Mouse (Mus musculus) c-Kit-positive CD71-positive TER-119-positive erythroid progenitor cells, embryonic 14.5 days (primary cell): ENCODE measurements around the gene Tagln.

Experiments used
- DNase-seq: peaks from one replicate; pipeline ENCODE4 v3.0.0-alpha.2; 2013; ENCODE audit warnings: low spot score

The Tagln gene

DNA sequence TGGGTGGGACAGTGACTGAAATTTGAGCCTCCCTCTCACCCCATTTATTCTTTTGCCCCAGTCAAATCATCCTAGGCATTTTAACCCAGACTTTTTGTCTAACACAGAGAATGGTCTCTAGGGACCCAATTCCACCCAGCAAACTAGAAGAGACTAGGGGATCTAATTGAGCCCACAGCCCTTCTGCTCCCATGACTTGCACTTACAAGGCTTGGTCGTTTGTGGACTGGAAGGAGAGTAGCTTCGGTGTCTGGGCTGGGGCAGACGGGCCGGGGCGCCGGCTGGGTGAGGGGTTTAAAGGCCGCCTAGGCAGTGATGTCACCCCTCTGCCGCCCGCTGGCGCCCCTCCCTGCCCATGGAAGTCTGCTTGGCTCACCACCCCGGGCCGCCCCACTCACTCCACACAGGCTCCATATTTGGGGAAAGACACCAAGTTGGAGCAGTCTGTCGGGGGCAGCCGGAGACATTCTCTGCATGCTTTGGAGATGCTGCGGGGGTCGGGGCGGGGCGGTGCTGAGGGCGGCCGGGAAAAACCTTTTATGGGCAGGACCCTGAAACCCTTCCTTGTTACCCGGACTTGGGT lies at the start of gene Tagln:
TSS of gene Tagln (minus strand) at position 431 of the 583 bp plus-strand sequence.
- DNase-seq = no peak

DNA sequence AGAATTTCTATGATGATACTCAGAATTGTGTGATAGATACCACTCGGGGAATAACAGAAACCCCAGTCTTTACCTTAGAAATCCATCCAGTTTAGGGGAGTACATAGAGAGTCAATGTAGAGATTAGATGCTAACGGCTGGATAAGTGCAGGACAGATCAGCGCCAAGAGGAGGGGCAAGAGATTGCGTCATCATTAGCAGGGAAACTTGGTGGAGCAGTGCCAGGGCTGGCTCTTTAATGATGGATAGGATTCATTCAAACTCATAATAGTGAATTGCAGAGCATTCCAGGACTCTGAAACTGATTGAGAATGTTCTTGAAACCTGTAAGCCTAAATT lies 49.3 kb upstream of the Tagln start:
- DNase-seq = peak; percentile 49

DNA sequence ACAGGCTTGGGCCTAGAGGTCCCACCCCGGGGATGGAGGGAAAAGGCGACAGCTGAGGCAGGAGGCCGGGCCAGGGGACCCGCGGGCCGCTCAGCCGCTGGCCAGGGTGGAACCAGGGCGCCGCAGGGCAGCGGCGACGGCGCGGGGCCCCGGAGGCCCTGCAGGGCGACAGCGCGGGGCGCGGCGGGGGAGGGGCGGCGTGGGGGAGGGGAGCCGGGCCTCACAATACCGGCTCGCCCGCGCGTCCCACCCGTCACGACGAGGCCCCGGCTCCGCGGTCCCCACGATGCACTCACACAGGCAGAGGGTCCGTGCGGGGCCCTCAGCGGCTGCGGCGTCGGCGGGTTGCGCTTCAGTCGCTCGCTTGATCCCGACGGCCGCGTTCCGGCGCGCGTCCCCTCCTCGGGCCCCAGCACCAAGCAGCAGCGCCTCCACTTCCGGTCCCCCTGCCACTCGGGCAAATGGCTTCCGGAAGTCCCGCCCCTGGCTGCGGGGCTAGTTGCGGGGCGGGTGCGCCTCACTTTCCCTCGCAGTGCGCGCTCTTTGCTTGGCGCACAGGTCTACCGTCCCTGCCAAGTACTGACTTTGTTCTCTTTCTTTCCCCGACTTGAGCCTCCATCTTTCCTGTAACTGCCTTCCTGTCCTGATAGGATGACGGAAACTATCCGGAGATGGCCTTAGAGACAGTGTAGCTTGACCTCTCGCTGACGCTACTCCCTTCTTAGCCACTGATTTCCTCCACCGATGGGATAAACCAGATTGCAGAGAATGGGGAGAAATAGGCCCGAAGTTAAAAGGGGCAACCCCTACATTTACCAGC lies 48.8 kb upstream of the Tagln start:
- DNase-seq = peak; percentile 82

DNA sequence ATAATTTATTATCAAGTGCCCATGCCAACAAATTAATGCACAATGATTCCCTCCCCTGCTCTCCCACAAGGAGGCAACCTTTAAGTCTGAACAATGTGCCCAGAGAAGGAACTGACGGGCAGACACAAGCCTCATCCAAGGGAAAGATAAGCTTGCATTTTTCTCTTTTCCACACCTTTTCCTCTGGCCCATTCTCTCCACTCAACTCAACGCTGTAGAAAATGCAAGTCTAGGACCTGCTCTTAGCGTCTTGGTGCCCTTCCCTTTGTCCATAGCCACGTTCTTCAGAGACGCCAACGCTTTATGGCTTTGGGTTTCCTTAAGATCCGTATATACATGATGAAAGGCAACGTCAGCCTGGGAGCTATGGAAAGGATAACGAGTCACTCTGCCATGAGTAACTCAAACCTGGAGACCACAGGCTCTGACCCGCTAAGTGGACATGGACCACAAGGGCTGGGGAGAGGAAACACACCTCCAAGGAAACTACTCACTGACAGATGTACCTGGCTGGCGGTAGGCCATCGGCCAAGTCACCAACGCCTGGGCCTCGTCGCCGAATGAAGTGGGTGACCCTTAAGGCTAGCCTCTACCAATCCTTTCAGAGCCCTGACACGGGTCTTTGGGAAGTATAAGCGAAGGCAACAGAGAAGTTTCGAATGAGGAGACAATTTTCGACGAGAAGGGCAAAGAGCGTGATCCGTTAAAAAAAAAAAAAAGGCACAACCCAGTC lies 48.0 kb upstream of the Tagln start:
- peak; percentile 44 for DNase-seq

DNA sequence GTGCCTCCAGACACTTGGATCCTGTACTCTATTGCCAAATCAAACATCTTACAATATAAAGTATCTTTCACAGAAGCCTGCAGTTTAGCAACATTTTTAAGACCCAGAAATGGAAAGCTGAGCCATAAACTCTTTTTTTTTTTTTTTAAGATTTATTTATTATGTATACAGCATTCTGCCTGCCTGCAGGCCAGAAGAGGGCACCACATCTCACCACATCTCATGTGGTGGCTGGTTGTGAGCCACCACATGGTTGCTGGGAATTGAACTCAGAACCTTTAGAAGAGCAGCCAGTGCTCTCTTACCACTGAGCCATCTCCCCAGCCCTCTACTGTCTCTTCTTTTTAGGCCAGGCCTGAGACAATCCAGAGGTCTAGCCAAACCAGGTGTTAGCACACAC lies 45.5 kb upstream of the Tagln start:
- no peak for DNase-seq

DNA sequence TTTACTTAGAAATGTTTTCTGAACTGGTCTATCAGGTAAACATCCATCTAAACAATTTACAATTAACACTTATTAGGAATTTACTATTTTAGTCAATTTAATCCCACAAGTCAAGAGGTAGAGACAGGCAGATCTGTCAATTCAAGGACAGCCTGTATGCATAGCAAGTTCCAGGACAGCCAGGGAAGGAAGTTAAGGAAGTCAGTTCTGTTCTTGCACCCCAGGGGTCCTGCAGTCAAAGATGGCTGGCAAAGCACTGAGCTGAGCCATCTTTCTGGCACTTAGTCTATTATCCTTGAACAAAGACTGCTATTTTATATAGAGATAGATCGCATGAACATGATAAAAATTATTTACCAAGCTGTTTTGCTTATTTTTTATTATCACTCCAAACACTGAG lies 44.8 kb upstream of the Tagln start:
- no peak for DNase-seq

DNA sequence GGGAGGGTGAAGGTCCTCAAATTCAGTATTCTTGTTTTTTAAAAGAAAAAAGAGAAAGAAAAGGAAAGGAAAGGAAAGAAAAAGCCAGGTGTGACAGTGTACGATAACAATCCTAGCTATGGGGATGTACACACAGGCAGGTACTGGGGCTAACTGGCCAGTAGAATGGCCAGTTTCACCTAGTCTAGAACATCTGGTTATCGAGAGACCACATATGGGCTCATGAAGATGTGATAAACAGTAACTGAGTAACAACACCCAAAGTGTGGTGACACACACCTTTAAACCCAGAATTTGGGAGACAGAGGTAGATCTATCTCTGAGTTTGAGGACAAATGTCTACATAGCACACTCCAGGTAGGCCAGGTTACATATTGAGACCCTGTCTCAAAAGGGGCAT lies 43.9 kb upstream of the Tagln start:
- peak; percentile 27 for DNase-seq

DNA sequence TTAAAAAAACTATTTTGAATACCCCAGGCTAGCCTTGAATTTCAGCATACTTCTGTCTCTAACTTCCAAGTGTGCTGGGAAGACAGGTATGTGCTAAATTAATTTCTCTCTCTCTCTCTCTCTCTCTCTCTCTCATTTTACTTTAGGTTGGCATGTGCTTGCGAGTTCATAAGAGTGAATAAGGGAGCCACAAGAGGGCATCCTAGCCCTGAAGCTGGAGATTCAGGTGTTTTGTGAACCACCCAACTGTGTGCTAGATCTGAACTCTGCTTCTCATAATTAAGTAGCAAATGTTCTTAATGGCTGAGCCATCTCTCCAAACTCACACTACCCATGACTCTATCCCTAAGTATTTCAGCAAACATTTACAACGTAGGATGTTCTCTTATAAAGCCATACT lies 41.0 kb upstream of the Tagln start:
- no peak for DNase-seq

DNA sequence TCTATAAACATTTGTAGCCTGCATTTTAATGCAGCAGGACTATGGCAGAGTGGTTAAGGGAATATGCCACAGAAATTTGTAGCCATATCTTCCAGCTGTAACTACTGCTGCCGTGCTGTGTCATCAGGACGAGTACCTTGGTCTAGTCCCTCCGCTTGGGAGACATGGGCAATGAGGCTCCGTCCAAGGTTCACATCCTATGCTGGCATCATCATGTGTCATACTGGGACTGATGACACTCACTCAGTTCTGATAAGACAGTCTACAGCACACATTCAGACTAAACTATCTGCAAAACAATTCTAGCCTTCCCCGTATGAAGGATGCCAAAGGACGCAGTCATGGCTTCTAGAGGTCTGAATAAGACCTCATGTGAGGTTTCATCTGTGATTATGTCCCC lies 27.7 kb upstream of the Tagln start:
- no peak for DNase-seq

DNA sequence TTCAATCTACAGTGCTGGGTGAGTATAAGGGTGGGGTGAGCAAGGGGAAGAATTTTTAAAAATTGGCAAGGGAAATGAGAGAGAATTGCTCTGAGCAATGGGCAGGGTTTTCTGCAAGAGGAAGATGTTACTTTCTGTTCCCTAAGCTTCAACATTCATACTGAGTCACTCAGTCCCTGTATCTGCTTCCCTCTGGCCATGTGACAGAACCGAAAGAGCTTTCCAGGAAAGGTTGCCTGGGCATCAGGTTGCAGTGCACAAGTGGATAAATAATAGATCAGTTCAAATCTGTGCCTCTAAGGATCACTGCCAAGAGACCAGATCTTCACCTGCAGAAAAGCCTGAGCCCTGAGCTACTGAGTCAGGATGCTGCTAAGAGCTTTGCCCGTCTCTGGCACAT lies 26.0 kb upstream of the Tagln start:
- DNase-seq = no peak

DNA sequence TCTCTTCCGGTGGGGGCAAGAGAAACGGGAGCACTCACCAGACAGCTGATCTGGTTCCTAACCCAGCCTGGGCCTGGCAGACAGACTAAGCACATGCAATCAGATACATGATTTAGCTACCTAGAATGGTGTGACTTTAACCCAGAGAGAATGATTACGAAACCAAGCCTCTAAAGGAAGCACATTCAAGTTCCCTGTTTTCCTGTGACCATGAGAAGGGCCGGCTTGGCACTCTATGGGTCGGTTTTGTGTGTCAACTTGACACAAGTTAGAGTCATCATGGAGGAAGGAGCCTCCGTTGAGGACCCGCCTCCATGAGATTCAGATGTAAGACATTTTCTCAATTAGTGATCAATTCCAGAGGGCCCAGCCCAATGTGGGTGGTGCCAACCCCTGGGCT lies 23.8 kb upstream of the Tagln start:
- no peak for DNase-seq

DNA sequence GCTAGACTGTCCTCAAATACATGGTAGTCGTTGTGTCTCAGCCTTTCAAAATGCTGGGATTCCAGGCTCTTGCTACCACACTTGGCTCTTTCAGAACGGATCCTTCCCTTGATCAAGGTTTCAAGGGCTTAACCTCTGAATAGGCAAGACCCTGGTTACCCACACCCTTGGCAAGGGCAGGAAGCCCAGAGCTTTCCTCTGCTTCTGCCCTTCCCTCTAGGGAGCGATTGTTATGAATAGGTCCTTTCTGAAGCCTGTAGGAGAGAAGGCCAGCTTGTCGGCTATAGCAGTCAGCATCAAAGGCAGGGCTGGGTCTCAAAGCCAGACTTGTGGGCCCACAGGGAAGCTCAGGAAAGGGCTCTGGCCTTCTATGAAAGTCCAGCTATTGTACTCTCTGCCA lies 23.0 kb upstream of the Tagln start:
- DNase-seq = no peak

DNA sequence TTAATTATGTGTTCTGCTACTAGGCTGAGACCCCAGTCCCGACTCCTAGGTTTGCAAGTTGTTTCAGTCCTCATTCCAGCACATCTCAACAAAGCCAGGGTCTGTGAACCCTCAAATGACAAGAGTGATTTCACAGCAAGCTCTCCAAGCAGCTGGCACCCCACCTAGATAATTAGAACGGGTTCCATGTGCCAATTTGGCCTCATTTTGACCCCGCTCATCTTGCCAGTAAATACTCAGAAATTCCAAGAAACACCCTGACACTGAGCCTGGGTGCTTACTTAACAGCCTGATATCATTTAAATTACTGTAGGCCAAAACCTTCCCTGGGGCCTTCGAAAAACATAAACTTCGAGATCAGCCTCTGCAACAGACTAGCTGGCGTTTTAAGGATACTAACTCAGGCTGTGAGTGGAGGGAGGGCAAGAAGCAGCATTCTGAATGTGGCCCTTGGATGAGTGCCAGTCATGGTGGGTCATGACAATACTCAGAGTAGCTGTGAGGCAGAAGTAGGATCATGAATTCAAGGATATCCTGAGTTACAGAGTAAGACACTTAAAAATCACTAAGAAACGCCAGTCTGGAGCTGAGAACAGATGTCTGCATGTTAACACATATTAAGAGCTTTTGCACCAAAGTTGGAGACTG lies 22.3 kb upstream of the Tagln start:
- no peak for DNase-seq

DNA sequence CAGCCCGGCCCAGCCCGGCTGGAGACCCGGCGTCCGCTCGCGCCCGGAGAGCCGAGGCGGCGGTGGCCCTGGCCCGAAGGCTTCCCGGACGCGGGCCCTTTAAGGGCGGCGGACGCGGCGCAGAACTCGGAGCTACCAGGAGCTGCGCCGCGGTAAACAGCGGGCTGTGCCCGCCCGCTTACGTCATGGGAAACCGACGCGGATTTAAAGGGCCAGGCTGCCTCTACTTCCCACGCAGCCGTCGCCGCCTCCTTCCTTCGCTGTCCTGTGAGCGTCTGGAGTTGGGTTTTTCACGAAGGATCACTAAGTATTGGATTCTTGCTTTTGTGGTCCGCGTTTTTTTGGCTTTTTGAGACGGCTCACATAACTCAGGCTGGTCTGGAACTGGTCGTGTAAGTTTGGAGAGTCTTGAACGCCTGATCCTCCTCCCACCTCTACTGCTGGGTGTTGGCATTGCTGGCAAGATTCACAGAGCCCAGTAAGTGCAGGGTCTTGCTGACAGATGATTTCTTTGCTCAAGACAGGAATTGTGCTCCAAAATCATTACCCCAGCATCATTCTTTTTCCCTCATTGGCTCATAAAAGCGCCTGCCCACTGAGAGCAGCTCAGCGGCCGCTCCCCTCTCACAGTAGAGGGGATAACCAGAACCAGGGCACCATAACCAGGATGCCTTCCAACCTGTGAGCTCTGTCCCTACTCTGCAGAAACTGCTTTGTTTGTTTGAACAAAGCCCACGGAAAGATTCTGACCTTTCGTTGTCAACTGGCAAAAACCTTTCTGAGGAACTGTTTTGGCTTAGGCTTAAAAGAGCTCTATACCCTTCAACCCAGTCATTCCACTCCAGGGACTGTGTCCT lies 19.5 kb upstream of the Tagln start, which contains the start of gene Sidt2:
TSS of gene Sidt2 (minus strand) at position 152 of the 857 bp plus-strand sequence.
- DNase-seq = peak; percentile 77

DNA sequence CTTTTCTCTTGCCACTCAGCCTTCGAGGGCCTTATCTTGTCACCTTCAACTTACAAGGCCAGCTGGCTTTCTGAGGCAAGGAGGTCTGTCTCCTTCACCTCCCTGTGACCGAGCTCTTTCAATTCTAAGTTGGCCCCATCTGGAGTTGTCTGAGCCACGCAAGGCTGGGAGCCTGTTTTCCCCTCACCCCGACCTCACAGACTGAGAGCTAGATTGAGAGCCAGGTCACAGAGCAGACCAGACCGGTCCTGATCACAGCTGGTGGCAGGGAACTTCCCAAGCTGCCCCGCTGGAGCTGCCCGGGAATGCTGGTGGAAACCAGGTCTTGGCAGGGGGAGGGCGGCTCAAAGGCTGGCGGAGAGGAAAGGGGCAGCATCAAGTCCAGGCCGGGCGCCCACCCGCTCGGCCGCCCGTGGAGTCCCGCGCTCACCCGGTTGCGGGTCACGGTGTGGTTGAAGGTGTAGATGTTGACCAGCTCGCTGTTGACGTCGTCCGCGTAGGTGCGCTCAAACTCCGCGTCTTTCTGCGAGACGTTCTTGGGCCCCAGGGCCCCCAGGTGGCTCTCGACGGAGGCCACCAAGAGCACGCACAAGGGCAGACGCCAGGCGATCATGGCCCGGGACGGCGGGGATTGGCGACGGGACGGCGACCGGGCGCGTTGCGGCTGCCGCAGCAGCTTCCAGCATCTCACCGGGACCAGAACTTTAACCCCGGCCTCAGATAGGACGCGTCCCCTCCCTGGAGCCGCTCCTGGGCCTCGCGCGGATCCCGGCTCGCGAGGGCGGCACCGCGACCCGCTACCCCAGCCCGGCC lies 18.6 kb upstream of the Tagln start:
- peak; percentile 44 for DNase-seq

DNA sequence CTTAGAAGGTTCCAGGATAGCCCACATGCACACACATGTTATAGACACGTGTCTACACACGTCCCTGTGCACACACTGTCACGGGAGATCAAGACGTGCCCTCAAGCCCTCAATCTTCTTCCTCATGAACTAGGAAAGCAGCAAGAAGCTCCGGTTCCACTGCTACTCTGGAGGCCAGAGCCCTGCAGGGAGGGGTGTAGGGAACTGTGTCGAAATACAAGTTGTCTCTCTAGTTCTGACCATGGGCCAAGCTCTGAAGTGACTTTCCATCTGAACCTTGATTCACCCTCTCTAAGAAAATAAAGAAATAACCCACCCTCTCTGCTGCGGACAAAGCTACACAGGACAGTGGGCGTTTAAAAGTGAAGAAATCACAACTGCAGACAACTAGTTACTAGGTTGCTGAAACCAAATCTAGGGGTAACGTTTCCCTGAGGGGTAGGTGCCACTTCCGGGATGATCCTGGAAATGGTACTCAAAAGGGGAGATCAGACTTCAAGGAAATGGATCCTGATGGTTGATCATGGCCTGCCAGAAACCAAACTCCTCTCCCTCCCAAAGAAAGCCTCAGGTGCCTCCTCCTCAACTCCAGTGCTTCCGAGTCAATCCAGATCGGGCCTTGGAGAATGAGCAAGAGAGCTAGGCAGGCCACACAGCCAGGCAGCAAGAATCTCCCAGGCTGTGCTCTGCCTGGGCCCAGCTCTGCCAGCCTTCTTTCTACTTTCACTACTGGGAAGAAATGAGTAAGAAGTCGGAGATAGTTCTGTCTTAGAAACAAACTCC lies 17.8 kb upstream of the Tagln start:
- DNase-seq = no peak

DNA sequence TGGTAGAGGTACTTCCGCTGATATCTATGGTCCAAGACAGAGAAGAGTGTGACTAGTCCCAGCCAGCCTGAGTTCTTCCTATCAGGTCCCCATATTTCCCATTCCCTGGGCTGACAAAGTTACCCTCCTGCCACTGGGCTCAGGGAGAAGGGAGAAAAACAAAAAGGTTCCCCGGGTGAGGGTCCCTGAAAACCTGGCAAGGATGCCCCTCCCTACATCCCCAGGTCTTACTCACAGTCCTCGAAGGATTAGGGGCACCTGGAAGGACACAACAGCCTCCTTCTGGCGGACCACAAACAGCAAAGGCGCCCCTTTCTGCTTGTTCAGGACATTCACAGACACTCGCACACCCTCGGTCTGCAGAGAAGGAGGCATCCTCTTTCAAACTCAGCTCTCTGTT lies 17.0 kb upstream of the Tagln start:
- no peak for DNase-seq

DNA sequence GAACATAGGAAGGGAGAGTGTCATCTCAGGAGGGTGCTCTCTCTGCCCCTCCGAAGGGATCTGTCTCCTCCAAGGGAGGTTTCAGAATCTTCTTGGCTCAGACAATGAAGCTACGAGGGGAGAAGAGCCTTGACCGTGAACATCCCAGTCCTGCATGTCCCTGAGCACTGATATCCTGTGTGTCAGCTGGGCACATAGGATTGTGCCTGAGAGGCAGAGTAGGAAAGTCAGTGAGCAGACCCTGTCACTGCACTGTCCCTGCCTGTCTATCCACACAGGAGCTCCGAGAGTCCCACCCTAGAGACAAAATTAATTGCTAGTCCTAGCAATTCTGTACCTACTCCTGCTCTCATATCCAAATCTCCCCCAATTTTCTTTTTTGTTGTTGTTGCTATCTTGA lies 16.2 kb upstream of the Tagln start:
- DNase-seq = no peak

DNA sequence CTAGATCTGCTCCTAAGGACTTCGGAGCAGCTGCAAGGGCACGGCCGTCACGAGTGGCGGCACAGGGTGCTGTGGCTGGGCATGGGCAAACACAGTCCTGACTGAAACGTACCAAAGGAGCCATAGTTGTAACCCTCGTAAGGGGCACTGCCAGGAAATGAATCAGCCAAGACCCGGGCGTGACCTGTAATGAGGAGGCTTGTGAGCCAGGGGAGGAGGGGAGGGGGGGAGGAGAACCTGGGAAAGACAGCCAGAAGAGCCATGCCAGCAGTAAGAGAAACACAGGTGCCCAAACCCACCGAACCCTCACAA lies 11.0 kb upstream of the Tagln start:
- DNase-seq = no peak

DNA sequence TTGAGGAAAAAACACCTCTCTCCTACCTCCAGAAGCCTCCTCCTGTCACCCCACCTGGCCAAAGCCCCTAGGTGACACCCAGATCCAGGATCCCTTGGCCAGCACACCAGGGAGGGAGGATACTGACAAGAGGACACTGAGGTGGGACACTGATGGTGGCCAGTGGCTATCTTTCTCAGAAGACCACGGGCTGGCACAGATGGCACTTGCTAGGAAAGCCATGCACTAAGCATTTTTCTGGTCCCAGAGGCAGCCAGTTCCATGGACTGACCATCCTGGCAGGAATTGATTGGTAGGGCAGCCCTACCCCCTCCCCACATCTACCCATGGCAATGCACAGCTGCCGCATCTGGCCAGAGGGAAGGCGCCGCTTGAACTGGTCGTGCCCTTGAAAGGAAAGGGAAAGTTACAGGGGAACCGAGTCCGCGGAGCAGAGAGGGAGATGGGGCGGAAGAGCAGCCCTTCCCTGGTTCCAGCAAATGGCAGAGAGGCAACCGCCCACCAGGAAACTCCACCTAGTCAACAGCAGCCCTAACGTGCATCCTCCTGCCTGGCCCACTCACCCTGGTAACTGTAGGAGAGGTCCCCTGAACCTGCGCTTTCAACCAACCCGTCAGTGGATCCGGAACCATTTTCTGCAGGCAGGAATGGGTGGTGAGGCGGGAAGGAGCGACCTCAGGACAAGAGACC lies 10.5 kb upstream of the Tagln start:
- DNase-seq = no peak
